Mouse (Mus musculus): ENCODE data around the gene Foxf1.

GRCm38 (mm10) chr8:121075936-121076335 lies 8.2 kb upstream of the Foxf1 start:
- TF ChIP-seq CTCF (IDR thresholded peaks at IDR 0.05; ENCODE audit: low read depth, low read length): no peak
- TF ChIP-seq POLR2A (IDR thresholded peaks at IDR 0.05; ENCODE audit: borderline replicate concordance, low read depth, low read length): no peak

Data from bone marrow macrophage, adult 2 months (primary cell).